In the genomic region with DNA sequence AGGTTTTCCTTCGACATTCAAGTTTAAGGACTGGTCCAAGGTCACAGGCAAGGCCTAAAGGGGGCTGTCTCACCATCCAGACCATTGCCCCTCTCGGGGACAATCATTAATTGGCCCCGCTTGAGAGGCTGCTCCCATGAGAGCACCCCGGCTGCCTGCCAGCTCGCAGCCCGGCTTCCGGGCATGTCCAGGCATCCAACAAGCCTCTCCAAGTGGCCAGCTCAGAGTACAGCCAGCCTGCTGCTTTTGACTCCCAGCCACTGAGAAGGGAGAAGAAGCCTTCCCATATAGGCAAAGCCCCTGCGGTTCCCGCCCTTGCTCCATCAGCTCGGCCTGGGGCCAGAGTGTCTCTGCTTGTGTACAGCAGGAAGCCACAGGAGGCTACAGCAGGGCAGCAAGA, we compare ENCODE assay signal across 13 mouse cellular contexts. TPM values are rescaled to one million over a fixed set of nuclear protein-coding genes. Genes with fewer than 3 reads are reported as not detected.
A peak's percentile ranks its signal among the peaks of the same experiment; 100 is the strongest.
DNase-seq lines count a peak whose midpoint lies in the region; ATAC-seq lines count a peak whose summit lies in the region.
"Had no signal": no experiment of that assay in that cellular context is flagged by ENCODE, and none has a peak within 500 bp of the region (broad histone marks: within the 10 kb centered on the region; RNA-seq: fewer than 3 reads in every experiment).

No protein-coding gene starts in this region.

- H3K27ac ChIP-seq in heart, embryonic 11.5 days (ENCODE audit: low read depth, low read length): no peak overlapping the region
- H3K27ac ChIP-seq in neural tube, embryonic 15.5 days (replicated peaks): peak overlapping the region; percentile 23; the same call in 1 of the 2 replicates
- H3K27ac ChIP-seq in hindbrain, embryonic 11.5 days (ENCODE audit: low read depth, low read length): no peak overlapping the region
- H3K27ac ChIP-seq: gastrocnemius, adult 2 months; macrophage had no signal

- WGBS in heart, embryonic 11.5 days (ENCODE audit: insufficient replicate concordance): 67% methylated on average over 10 of the region's 10 CpGs
- 57% methylated on average over 10 of the region's 10 CpGs for WGBS in neural tube, embryonic 15.5 days
- WGBS in hindbrain, embryonic 11.5 days: 67% methylated on average over 10 of the region's 10 CpGs

- H3K4me3 ChIP-seq in heart, embryonic 11.5 days (ENCODE audit: low read depth, low read length): no peak overlapping the region
- H3K4me3 ChIP-seq in neural tube, embryonic 15.5 days (replicated peaks): no peak overlapping the region
- H3K4me3 ChIP-seq in hindbrain, embryonic 11.5 days (ENCODE audit: low read depth, low read length): no peak overlapping the region
- H3K4me3 ChIP-seq: gastrocnemius, adult 2 months had no signal

- peak; percentile 11 to 25 for DNase-seq in heart, postnatal 14 days
- no peak for DNase-seq in neural tube, embryonic 10.5 days (ENCODE audit: extremely low spot score, low spot score)
- DNase-seq in cerebellum, postnatal 14 days: peak; percentile 44
- peak; percentile 63 for DNase-seq in lung, postnatal 10 days
- no peak for DNase-seq in adipocyte (ENCODE audit: low spot score)
- no peak for DNase-seq in hindbrain, embryonic 11.5 days (ENCODE audit: low spot score)
- DNase-seq: gastrocnemius, adult 2 months had no signal

- no peak overlapping the region for H3K9ac ChIP-seq in heart, embryonic 11.5 days (ENCODE audit: low read depth, low read length)
- H3K9ac ChIP-seq in neural tube, embryonic 15.5 days (replicated peaks): no peak overlapping the region
- no peak overlapping the region for H3K9ac ChIP-seq in hindbrain, embryonic 11.5 days (ENCODE audit: low read depth, low read length)

- H3K4me2 ChIP-seq in heart, embryonic 11.5 days: no peak overlapping the region
- H3K4me2 ChIP-seq in neural tube, embryonic 15.5 days: no peak overlapping the region
- no peak overlapping the region for H3K4me2 ChIP-seq in hindbrain, embryonic 11.5 days (replicated peaks; ENCODE audit: low read depth, low read length)

- no peaks in the 10 kb centered on the region for H3K9me3 ChIP-seq in heart, embryonic 11.5 days (replicated peaks; ENCODE audit: control insufficient read depth, low read length)
- H3K9me3 ChIP-seq in neural tube, embryonic 15.5 days (replicated peaks): no peaks in the 10 kb centered on the region
- no peaks in the 10 kb centered on the region for H3K9me3 ChIP-seq in hindbrain, embryonic 11.5 days (ENCODE audit: control insufficient read depth, low read length)

- H3K27me3 ChIP-seq in heart, embryonic 11.5 days (ENCODE audit: control insufficient read depth, insufficient read depth, low read length): peaks cover 6% of the 10 kb centered on the region
- H3K27me3 ChIP-seq in neural tube, embryonic 15.5 days (replicated peaks): no peaks in the 10 kb centered on the region
- H3K27me3 ChIP-seq in hindbrain, embryonic 11.5 days (ENCODE audit: control insufficient read depth, insufficient read depth, low read length): no peaks in the 10 kb centered on the region

- H3K4me1 ChIP-seq in heart, embryonic 11.5 days (ENCODE audit: control insufficient read depth, insufficient read depth, low read length): no peaks in the 10 kb centered on the region
- 0 out of 2 replicates have a peak, but pooled peaks cover 2% of the 10 kb centered on the region for H3K4me1 ChIP-seq in neural tube, embryonic 15.5 days
- no peaks in the 10 kb centered on the region for H3K4me1 ChIP-seq in hindbrain, embryonic 11.5 days (replicated peaks; ENCODE audit: control insufficient read depth, insufficient read depth, low read length)

- intact Hi-C loops in heart, postnatal 14 days (cut with DNase I): no loop called here

- no peak for ATAC-seq in heart, embryonic 11.5 days (replicated peaks; ENCODE audit: insufficient number of reproducible peaks, low FRiP score, low TSS enrichment)
- ATAC-seq in neural tube, embryonic 15.5 days (ENCODE audit: low FRiP score): no peak
- no peak for ATAC-seq in hindbrain, embryonic 11.5 days (ENCODE audit: low FRiP score)

- H3K36me3 ChIP-seq in heart, embryonic 11.5 days (ENCODE audit: control insufficient read depth, insufficient read depth, low read length): no peaks in the 10 kb centered on the region
- no peaks in the 10 kb centered on the region for H3K36me3 ChIP-seq in neural tube, embryonic 15.5 days
- H3K36me3 ChIP-seq in hindbrain, embryonic 11.5 days (ENCODE audit: control insufficient read depth, insufficient read depth, low read length): no peaks in the 10 kb centered on the region

RNA-seq across cellular contexts. Expression of gene Wnt7b, which starts 26.5 kb away (rescaled TPM):
- under 1 TPM; 0.20 to 0.88 TPM for total RNA-seq in heart, postnatal 14 days (2021)
- polyA plus RNA-seq in heart, embryonic 11.5 days (2014; fragmentation: Nextera tagmentation; extraction: Ambion mirVana): 0.52 and 1.5 TPM in 2 replicates
- 16.6 and 20.2 TPM in 2 replicates for polyA plus RNA-seq in neural tube, embryonic 15.5 days (2015; fragmentation: Nextera tagmentation; extraction: Ambion mirVana)
- polyA plus RNA-seq in hindbrain, embryonic 11.5 days (2014; fragmentation: Nextera tagmentation; extraction: Ambion mirVana): 61.6 and 79.7 TPM in 2 replicates
- total RNA-seq: gastrocnemius, adult 2 months had no signal
- polyA plus RNA-seq: macrophage had no signal

RNA-seq across cellular contexts. Expression of gene 7530416G11Rik, which starts 52.8 kb away (rescaled TPM):
- total RNA-seq in heart, postnatal 14 days (2021): not detected
- polyA plus RNA-seq in heart, embryonic 11.5 days (2014; fragmentation: Nextera tagmentation; extraction: Ambion mirVana): not detected in 2 replicates
- polyA plus RNA-seq in neural tube, embryonic 15.5 days (2015; fragmentation: Nextera tagmentation; extraction: Ambion mirVana): not detected in 2 replicates
- not detected in 2 replicates for polyA plus RNA-seq in hindbrain, embryonic 11.5 days (2014; fragmentation: Nextera tagmentation; extraction: Ambion mirVana)
- total RNA-seq: gastrocnemius, adult 2 months; heart, postnatal 25 days; left cerebral cortex, postnatal 10 days had no signal
- polyA plus RNA-seq: macrophage; neural tube, embryonic 14.5 days had no signal

Comparison
In these comparisons a context has a peak if more than half of its experiments do, and no peak if none do; other contexts are left out.
1. DNase-seq: peak in heart, postnatal 14 days (2 of 2), cerebellum, postnatal 14 days (2 of 2) and lung, postnatal 10 days (single experiment); none in neural tube, embryonic 10.5 days (single experiment), adipocyte (single experiment) and hindbrain, embryonic 11.5 days (single experiment).